Mouse (Mus musculus): ENCODE measurements around the gene Hsbp1. TPM values are rescaled to one million over a fixed set of nuclear protein-coding genes. Genes with fewer than 3 reads are reported as not detected.
"Not testable (repeated sequence)": the region's sequence is repeated elsewhere in the genome, so short reads cannot be mapped to it uniquely, and the experiment has no call there.

Hsbp1 gene
- total and polyA plus RNA-seq, 2 experiments from 2014 or later, result 134 to 328 TPM

GRCm38 (mm10) chr8:119360686-119361295 is 16.5 kb downstream of the Hsbp1 start:
- no peak for ATAC-seq (ENCODE audit: insufficient read depth, low read depth)

GRCm38 (mm10) chr8:119374716-119375115 is 30.4 kb downstream of the Hsbp1 start:
- not testable (repeated sequence) for H3K4me3 ChIP-seq (ENCODE audit: low read depth, low read length); H3K27me3 ChIP-seq (ENCODE audit: control insufficient read depth, insufficient read depth, low read length); H3K9ac ChIP-seq (replicated peaks; ENCODE audit: low read depth, low read length); H3K27ac ChIP-seq (ENCODE audit: low read depth); H3K9me3 ChIP-seq (replicated peaks; ENCODE audit: control insufficient read depth, low read length); H3K4me1 ChIP-seq (ENCODE audit: control insufficient read depth, insufficient read depth); H3K4me2 ChIP-seq (ENCODE audit: low read depth, low read length); ATAC-seq (ENCODE audit: insufficient read depth, low read depth); DNase-seq (ENCODE audit: low spot score); H3K36me3 ChIP-seq (replicated peaks; ENCODE audit: control insufficient read depth, insufficient read depth, low read length)
- WGBS, result 76% methylated on average over 9 of the region's 9 CpGs

More at GRCm38 (mm10) chr8:119360686-119361295, 16.5 kb downstream of the Hsbp1 start:
- TF ChIP-seq EP300 (IDR thresholded peaks at IDR 0.05; ENCODE audit: low read depth) (no peak), CTCF (IDR thresholded peaks at IDR 0.05; ENCODE audit: low read depth) (no peak)
- Histone ChIP-seq H3K4me3 (ENCODE audit: low read depth, low read length) (no peak overlapping the region), H3K27me3 (ENCODE audit: control insufficient read depth, insufficient read depth, low read length) (no peaks in the 10 kb centered on the region), H3K4me1 (ENCODE audit: control insufficient read depth, insufficient read depth) (no peaks in the 10 kb centered on the region), H3K4me2 (ENCODE audit: low read depth, low read length) (no peak overlapping the region), H3K9ac (replicated peaks; ENCODE audit: low read depth, low read length) (no peak overlapping the region), H3K27ac (ENCODE audit: low read depth) (no peak overlapping the region), H3K9me3 (replicated peaks; ENCODE audit: control insufficient read depth, low read length) (no peaks in the 10 kb centered on the region), H3K36me3 (replicated peaks; ENCODE audit: control insufficient read depth, insufficient read depth, low read length) (no peaks in the 10 kb centered on the region)
- DNase-seq (ENCODE audit: low spot score), result no peak
- 60% methylated on average over 8 of the region's 8 CpGs for whole genome bisulfite sequencing

GRCm38 (mm10) chr8:119378476-119378875 is 34.2 kb downstream of the Hsbp1 start:
- Histone ChIP-seq H3K36me3 (replicated peaks; ENCODE audit: control insufficient read depth, insufficient read depth, low read length) (no peaks in the 10 kb centered on the region), H3K27ac (ENCODE audit: low read depth) (no peak overlapping the region), H3K9me3 (replicated peaks; ENCODE audit: control insufficient read depth, low read length) (no peaks in the 10 kb centered on the region), H3K27me3 (ENCODE audit: control insufficient read depth, insufficient read depth, low read length) (no peaks in the 10 kb centered on the region), H3K4me1 (ENCODE audit: control insufficient read depth, insufficient read depth) (no peaks in the 10 kb centered on the region), H3K4me2 (ENCODE audit: low read depth, low read length) (no peak overlapping the region), H3K9ac (replicated peaks; ENCODE audit: low read depth, low read length) (no peak overlapping the region), H3K4me3 (ENCODE audit: low read depth, low read length) (no peak overlapping the region)
- ATAC-seq (ENCODE audit: insufficient read depth, low read depth), result no peak
- DNase-seq (ENCODE audit: low spot score), result no peak
- TF ChIP-seq EP300 (IDR thresholded peaks at IDR 0.05; ENCODE audit: low read depth) (no peak), CTCF (IDR thresholded peaks at IDR 0.05; ENCODE audit: low read depth) (no peak)
- WGBS, result 76% methylated on average over 7 of the region's 7 CpGs

- TF ChIP-seq EP300 (IDR thresholded peaks at IDR 0.05; ENCODE audit: low read depth) (no peak), CTCF (IDR thresholded peaks at IDR 0.05; ENCODE audit: low read depth) (peak; percentile 47)
- no peak overlapping the region for H3K4me2 ChIP-seq (ENCODE audit: low read depth, low read length)
These were observed 36.3 kb downstream of the Hsbp1 start for GRCm38 (mm10) chr8:119380619-119381018.

GRCm38 (mm10) chr8:119384478-119384877 is 40.2 kb downstream of the Hsbp1 start:
- Histone ChIP-seq H3K36me3 (replicated peaks; ENCODE audit: control insufficient read depth, insufficient read depth, low read length) (no peaks in the 10 kb centered on the region), H3K9ac (replicated peaks; ENCODE audit: low read depth, low read length) (no peak overlapping the region), H3K4me2 (ENCODE audit: low read depth, low read length) (no peak overlapping the region), H3K27ac (ENCODE audit: low read depth) (no peak overlapping the region), H3K4me1 (ENCODE audit: control insufficient read depth, insufficient read depth) (no peaks in the 10 kb centered on the region), H3K9me3 (replicated peaks; ENCODE audit: control insufficient read depth, low read length) (no peaks in the 10 kb centered on the region), H3K27me3 (ENCODE audit: control insufficient read depth, insufficient read depth, low read length) (no peaks in the 10 kb centered on the region), H3K4me3 (ENCODE audit: low read depth, low read length) (no peak overlapping the region)
- ATAC-seq (ENCODE audit: insufficient read depth, low read depth), result peak; percentile 11; the same call in 1 of the 2 replicates
- peak; percentile 54 for DNase-seq (ENCODE audit: low spot score)
- TF ChIP-seq EP300 (IDR thresholded peaks at IDR 0.05; ENCODE audit: low read depth), result no peak
- TF ChIP-seq CTCF (IDR thresholded peaks at IDR 0.05; ENCODE audit: low read depth), result peak; percentile 60
- WGBS, result 15% methylated on average over 10 of the region's 10 CpGs

More at GRCm38 (mm10) chr8:119380619-119381018, 36.3 kb downstream of the Hsbp1 start:
- ATAC-seq (ENCODE audit: insufficient read depth, low read depth), result no peak
- no peak for DNase-seq (ENCODE audit: low spot score)
- H3K4me1 ChIP-seq (ENCODE audit: control insufficient read depth, insufficient read depth), result no peaks in the 10 kb centered on the region
- H3K4me3 ChIP-seq (ENCODE audit: low read depth, low read length), result no peak overlapping the region
- no peaks in the 10 kb centered on the region for H3K9me3 ChIP-seq (replicated peaks; ENCODE audit: control insufficient read depth, low read length)
- no peak overlapping the region for H3K27ac ChIP-seq (ENCODE audit: low read depth)
- H3K9ac ChIP-seq (replicated peaks; ENCODE audit: low read depth, low read length), result no peak overlapping the region
- H3K36me3 ChIP-seq (replicated peaks; ENCODE audit: control insufficient read depth, insufficient read depth, low read length), result no peaks in the 10 kb centered on the region
- H3K27me3 ChIP-seq (ENCODE audit: control insufficient read depth, insufficient read depth, low read length), result no peaks in the 10 kb centered on the region
- 31% methylated on average over 4 of the region's 4 CpGs for WGBS

- Histone ChIP-seq H3K27me3 (ENCODE audit: control insufficient read depth, insufficient read depth, low read length) (no peaks in the 10 kb centered on the region), H3K9ac (replicated peaks; ENCODE audit: low read depth, low read length) (no peak overlapping the region), H3K27ac (ENCODE audit: low read depth) (no peak overlapping the region), H3K4me2 (ENCODE audit: low read depth, low read length) (no peak overlapping the region), H3K4me3 (ENCODE audit: low read depth, low read length) (no peak overlapping the region), H3K36me3 (replicated peaks; ENCODE audit: control insufficient read depth, insufficient read depth, low read length) (no peaks in the 10 kb centered on the region), H3K9me3 (replicated peaks; ENCODE audit: control insufficient read depth, low read length) (no peaks in the 10 kb centered on the region), H3K4me1 (ENCODE audit: control insufficient read depth, insufficient read depth) (no peaks in the 10 kb centered on the region)
- whole genome bisulfite sequencing, result 61% methylated on average over 6 of the region's 6 CpGs
- DNase-seq (ENCODE audit: low spot score), result no peak
- no peak for ATAC-seq (ENCODE audit: insufficient read depth, low read depth)
- no peak for TF ChIP-seq EP300 (IDR thresholded peaks at IDR 0.05; ENCODE audit: low read depth)
- no peak for TF ChIP-seq CTCF (IDR thresholded peaks at IDR 0.05; ENCODE audit: low read depth)
These were observed 41.6 kb downstream of the Hsbp1 start for GRCm38 (mm10) chr8:119385854-119386253.
